Mouse (Mus musculus) hindbrain, embryonic 11.5 days (tissue): ENCODE data around the gene Casz1. TPM values are rescaled to one million over a fixed set of nuclear protein-coding genes. Genes with fewer than 3 reads are reported as not detected.

ENCODE experiments used
- ATAC-seq: fragments of 200-750 bp; cut with Nextera tagmentation; 2 replicates; pipeline ENCODE4 v1.8.0; 2017; ENCODE audit warnings: mild to moderate bottlenecking, moderate TSS enrichment, moderate library complexity; ENCODE audit not compliant: low FRiP score
- DNase-seq: peaks from one replicate; pipeline ENCODE4 v3.0.0-alpha.2; 2015; ENCODE audit warnings: low spot score
- H3K27ac ChIP-seq: fragments of 300-500 bp; sonication (generic); 2 replicates; pipeline ENCODE4 v1.5.1; 2014; ENCODE audit warnings: mild to moderate bottlenecking, low read depth, low read length
- H3K27me3 ChIP-seq: fragments of 300-500 bp; sonication (generic); 2 replicates; pipeline ENCODE4 v1.6.1; 2014; ENCODE audit warnings: mild to moderate bottlenecking, low read length, moderate library complexity, mixed read lengths; ENCODE audit not compliant: control insufficient read depth, insufficient read depth
- H3K36me3 ChIP-seq: fragments of 300-500 bp; sonication (generic); 2 replicates; pipeline ENCODE4 v1.6.1; 2014; ENCODE audit warnings: mild to moderate bottlenecking, low read length, moderate library complexity, mixed read lengths; ENCODE audit not compliant: control insufficient read depth, insufficient read depth
- H3K4me1 ChIP-seq: fragments of 300-500 bp; sonication (generic); replicated peaks from 2 replicates; pipeline ENCODE4 v1.6.1; 2014; ENCODE audit warnings: low read length, mixed read lengths; ENCODE audit not compliant: control insufficient read depth, insufficient read depth
- H3K4me2 ChIP-seq: fragments of 300-500 bp; sonication (generic); replicated peaks from 2 replicates; pipeline ENCODE4 v1.6.1; 2014; ENCODE audit warnings: mild to moderate bottlenecking, low read depth, low read length
- H3K4me3 ChIP-seq: fragments of 300-500 bp; sonication (generic); 2 replicates; pipeline ENCODE4 v1.5.1; 2014; ENCODE audit warnings: low read depth, low read length
- H3K9ac ChIP-seq: fragments of 300-500 bp; sonication (generic); 2 replicates; pipeline ENCODE4 v1.6.1; 2014; ENCODE audit warnings: low read depth, low read length
- H3K9me3 ChIP-seq: fragments of 300-500 bp; sonication (generic); 2 replicates; pipeline ENCODE4 v1.6.1; 2016; ENCODE audit warnings: low read length; ENCODE audit not compliant: control insufficient read depth
- WGBS: fragments of 180-500 bp; shearing (Covaris S2); extraction: QIAGEN DNeasy Blood & Tissue Kit; methylation state at CpG from one replicate; pipeline ENCODE4 v1.1.7; 2014; 5-methylcytosine and 5-hydroxymethylcytosine counted together
- polyA plus RNA-seq: library from polyadenylated mRNA; unstranded; fragments of >200 nt; fragmentation: Nextera tagmentation; extraction: Ambion mirVana; gene quantifications from 2 replicates; pipeline ENCODE4 v1.2.1, GENCODE M21; 2014

Casz1 gene
- polyA plus RNA-seq, 1 experiment from 2014 or later: 7.8 TPM

GRCm38 (mm10) chr4:148971613-148972242 is 167.5 kb downstream of the Casz1 start:
- Histone ChIP-seq H3K4me1 (peaks cover 10% of the 10 kb centered on the region), H3K9me3 (no peaks in the 10 kb centered on the region)

GRCm38 (mm10) chr4:148972707-148973106 is 168.5 kb downstream of the Casz1 start:
- H3K4me1 ChIP-seq: peaks cover 10% of the 10 kb centered on the region
- WGBS: 82% methylated on average over 14 of the region's 14 CpGs
- no peak for DNase-seq
- no peaks in the 10 kb centered on the region; the same call in 1 of the 2 replicates for H3K27me3 ChIP-seq
- H3K9me3 ChIP-seq: no peaks in the 10 kb centered on the region
- H3K27ac ChIP-seq: no peak overlapping the region
- H3K36me3 ChIP-seq: no peaks in the 10 kb centered on the region
- H3K4me3 ChIP-seq: no peak overlapping the region
- no peak overlapping the region for H3K4me2 ChIP-seq
- no peak for ATAC-seq
- H3K9ac ChIP-seq: no peak overlapping the region

More at GRCm38 (mm10) chr4:148971613-148972242, 167.5 kb downstream of the Casz1 start:
- H3K9ac ChIP-seq: no peak overlapping the region
- 53% methylated on average over 3 of the region's 3 CpGs for WGBS
- ATAC-seq (no peak), DNase-seq (no peak)
- no peak overlapping the region for H3K27ac ChIP-seq
- no peaks in the 10 kb centered on the region; the same call in 1 of the 2 replicates for H3K27me3 ChIP-seq
- no peak overlapping the region for H3K4me2 ChIP-seq
- no peaks in the 10 kb centered on the region for H3K36me3 ChIP-seq
- no peak overlapping the region for H3K4me3 ChIP-seq

- no peak for DNase-seq
- WGBS: 73% methylated on average over 14 of the region's 14 CpGs
- H3K27me3 ChIP-seq: no peaks in the 10 kb centered on the region; the same call in 1 of the 2 replicates
- H3K9me3 ChIP-seq: no peaks in the 10 kb centered on the region
- no peak overlapping the region for H3K4me2 ChIP-seq
- H3K27ac ChIP-seq: no peak overlapping the region
- H3K4me3 ChIP-seq: no peak overlapping the region
- H3K9ac ChIP-seq: no peak overlapping the region
- ATAC-seq: no peak
- no peaks in the 10 kb centered on the region for H3K36me3 ChIP-seq
- H3K4me1 ChIP-seq: peaks cover 10% of the 10 kb centered on the region
Observed at GRCm38 (mm10) chr4:148973387-148973786, 169.2 kb downstream of the Casz1 start.

- 81% methylated on average over 7 of the region's 7 CpGs for WGBS
- peaks cover 10% of the 10 kb centered on the region for H3K4me1 ChIP-seq
- H3K36me3 ChIP-seq: no peaks in the 10 kb centered on the region
- no peaks in the 10 kb centered on the region; the same call in 1 of the 2 replicates for H3K27me3 ChIP-seq
- H3K4me3 ChIP-seq: no peak overlapping the region
- no peaks in the 10 kb centered on the region for H3K9me3 ChIP-seq
- no peak overlapping the region for H3K9ac ChIP-seq
- DNase-seq (no peak), ATAC-seq (no peak)
- H3K27ac ChIP-seq: no peak overlapping the region
- H3K4me2 ChIP-seq: no peak overlapping the region
Observed at GRCm38 (mm10) chr4:148974833-148975232, 170.6 kb downstream of the Casz1 start.

- no peak overlapping the region for H3K27ac ChIP-seq
- no peak overlapping the region for H3K9ac ChIP-seq
- WGBS: 60% methylated on average over 9 of the region's 9 CpGs
- peaks cover 10% of the 10 kb centered on the region for H3K4me1 ChIP-seq
- no peaks in the 10 kb centered on the region for H3K9me3 ChIP-seq
- ATAC-seq (0 out of 2 replicates have a peak, but pooled peaks have one; percentile 27), DNase-seq (no peak)
- no peaks in the 10 kb centered on the region for H3K36me3 ChIP-seq
- no peaks in the 10 kb centered on the region; the same call in 1 of the 2 replicates for H3K27me3 ChIP-seq
- H3K4me2 ChIP-seq: no peak overlapping the region
- no peak overlapping the region for H3K4me3 ChIP-seq
Observed at GRCm38 (mm10) chr4:148978221-148978855, 174.1 kb downstream of the Casz1 start.

GRCm38 (mm10) chr4:148978926-148979325 is 174.7 kb downstream of the Casz1 start:
- Histone ChIP-seq H3K4me2 (no peak overlapping the region), H3K4me3 (no peak overlapping the region), H3K9ac (no peak overlapping the region), H3K27ac (no peak overlapping the region), H3K36me3 (no peaks in the 10 kb centered on the region), H3K27me3 (no peaks in the 10 kb centered on the region; the same call in 1 of the 2 replicates), H3K9me3 (no peaks in the 10 kb centered on the region), H3K4me1 (peaks cover 10% of the 10 kb centered on the region)
- WGBS: 90% methylated on average over 11 of the region's 11 CpGs
- DNase-seq: no peak
- no peak for ATAC-seq

GRCm38 (mm10) chr4:148979837-148980236 is 175.6 kb downstream of the Casz1 start:
- Histone ChIP-seq H3K27ac (no peak overlapping the region), H3K9me3 (no peaks in the 10 kb centered on the region), H3K4me2 (no peak overlapping the region), H3K9ac (no peak overlapping the region), H3K36me3 (no peaks in the 10 kb centered on the region), H3K4me1 (peaks cover 9% of the 10 kb centered on the region), H3K4me3 (no peak overlapping the region), H3K27me3 (no peaks in the 10 kb centered on the region)
- ATAC-seq (peak; percentile 59; the same call in 1 of the 2 replicates), DNase-seq (no peak)
- 57% methylated on average over 11 of the region's 11 CpGs for WGBS

- Histone ChIP-seq H3K9me3 (no peaks in the 10 kb centered on the region), H3K27me3 (no peaks in the 10 kb centered on the region), H3K4me1 (peaks cover 13% of the 10 kb centered on the region; the same call in 1 of the 2 replicates), H3K4me3 (no peak overlapping the region), H3K27ac (no peak overlapping the region), H3K36me3 (no peaks in the 10 kb centered on the region), H3K4me2 (no peak overlapping the region), H3K9ac (no peak overlapping the region)
- WGBS: 65% methylated on average over 6 of the region's 6 CpGs
- no peak for ATAC-seq
- no peak for DNase-seq
Observed at GRCm38 (mm10) chr4:148982274-148982673, 178.0 kb downstream of the Casz1 start.
